Mouse (Mus musculus) adrenal gland, adult 2 months (tissue): ENCODE measurements at regions not wholly inside any gene's neighbourhood (a gene's known extent, or its start where the extent isn't known, plus 50 kb on each side); places are given as distances from the start of the nearest gene placed in this dataset.

Source experiments
- DNase-seq: peaks from one replicate; pipeline ENCODE4 v3.0.0; 2021

GRCm38 (mm10) chr4:105282681-105283462 lies 125.7 kb downstream of the Plpp3 start:
- DNase-seq, result no peak

- no peak for DNase-seq
These were observed 128.4 kb downstream of the Plpp3 start for GRCm38 (mm10) chr4:105285431-105286013.

GRCm38 (mm10) chr4:105286299-105286698 lies 129.2 kb downstream of the Plpp3 start:
- DNase-seq, result no peak

GRCm38 (mm10) chr4:105286809-105287208 lies 129.7 kb downstream of the Plpp3 start:
- no peak for DNase-seq

GRCm38 (mm10) chr4:105287419-105287818 lies 130.3 kb downstream of the Plpp3 start:
- no peak for DNase-seq

GRCm38 (mm10) chr4:105289635-105290034 lies 132.5 kb downstream of the Plpp3 start:
- no peak for DNase-seq

GRCm38 (mm10) chr4:105290847-105291475 lies 133.8 kb downstream of the Plpp3 start:
- no peak for DNase-seq

GRCm38 (mm10) chr4:105291503-105291902 lies 134.4 kb downstream of the Plpp3 start:
- DNase-seq, result no peak

- DNase-seq, result peak; percentile 55
These were observed 142.2 kb downstream of the Plpp3 start for GRCm38 (mm10) chr4:105299358-105299757.

GRCm38 (mm10) chr4:105301547-105301946 lies 144.4 kb downstream of the Plpp3 start:
- DNase-seq, result no peak

GRCm38 (mm10) chr4:105304166-105304565 lies 147.0 kb downstream of the Plpp3 start:
- peak; percentile 71 for DNase-seq

- peak; percentile 66 for DNase-seq
These were observed 148.8 kb downstream of the Plpp3 start for GRCm38 (mm10) chr4:105305931-105306330.

GRCm38 (mm10) chr4:105307356-105307755 lies 150.2 kb downstream of the Plpp3 start:
- no peak for DNase-seq

- DNase-seq, result no peak
These were observed 150.8 kb downstream of the Plpp3 start for GRCm38 (mm10) chr4:105307905-105308304.

GRCm38 (mm10) chr4:105308971-105309488 lies 151.9 kb downstream of the Plpp3 start:
- DNase-seq, result no peak

GRCm38 (mm10) chr4:105312643-105313042 lies 155.5 kb downstream of the Plpp3 start:
- no peak for DNase-seq

- peak; percentile 55 for DNase-seq
These were observed 156.1 kb downstream of the Plpp3 start for GRCm38 (mm10) chr4:105313151-105313818.

GRCm38 (mm10) chr4:105315095-105315494 lies 157.9 kb downstream of the Plpp3 start:
- no peak for DNase-seq

- peak; percentile 62 for DNase-seq
These were observed 159.5 kb downstream of the Plpp3 start for GRCm38 (mm10) chr4:105316478-105317206.

- DNase-seq, result no peak
These were observed 161.3 kb downstream of the Plpp3 start for GRCm38 (mm10) chr4:105318421-105318820.

GRCm38 (mm10) chr4:105323446-105323845 lies 166.3 kb downstream of the Plpp3 start:
- DNase-seq, result no peak

GRCm38 (mm10) chr4:105326989-105327388 lies 169.8 kb downstream of the Plpp3 start:
- DNase-seq, result no peak
